Mouse (Mus musculus) erythroblast, embryonic 14.5 days (primary cell): ENCODE measurements around the gene Stk11.

Experiments used
- GATA1 ChIP-seq: IDR thresholded peaks from 2 replicates; pipeline ENCODE4 v1.6.1; 2012; ENCODE audit warnings: low read length, inconsistent platforms, mixed read lengths
- TAL1 ChIP-seq: IDR thresholded peaks from 3 replicates; pipeline ENCODE4 v1.6.1; 2012; ENCODE audit warnings: low read length, inconsistent platforms, mixed read lengths

- TF ChIP-seq GATA1, result no peak
- TF ChIP-seq TAL1, result no peak
Measured at GRCm38 (mm10) chr10:80153713-80154112, 38.1 kb downstream of the Stk11 start.
